Mouse (Mus musculus): Measurements from ENCODE around the gene Apmap. TPM values are rescaled to one million over a fixed set of nuclear protein-coding genes. Genes with fewer than 3 reads are reported as not detected.

Gene Apmap
- 26.6 TPM for total RNA-seq (2023)

DNA sequence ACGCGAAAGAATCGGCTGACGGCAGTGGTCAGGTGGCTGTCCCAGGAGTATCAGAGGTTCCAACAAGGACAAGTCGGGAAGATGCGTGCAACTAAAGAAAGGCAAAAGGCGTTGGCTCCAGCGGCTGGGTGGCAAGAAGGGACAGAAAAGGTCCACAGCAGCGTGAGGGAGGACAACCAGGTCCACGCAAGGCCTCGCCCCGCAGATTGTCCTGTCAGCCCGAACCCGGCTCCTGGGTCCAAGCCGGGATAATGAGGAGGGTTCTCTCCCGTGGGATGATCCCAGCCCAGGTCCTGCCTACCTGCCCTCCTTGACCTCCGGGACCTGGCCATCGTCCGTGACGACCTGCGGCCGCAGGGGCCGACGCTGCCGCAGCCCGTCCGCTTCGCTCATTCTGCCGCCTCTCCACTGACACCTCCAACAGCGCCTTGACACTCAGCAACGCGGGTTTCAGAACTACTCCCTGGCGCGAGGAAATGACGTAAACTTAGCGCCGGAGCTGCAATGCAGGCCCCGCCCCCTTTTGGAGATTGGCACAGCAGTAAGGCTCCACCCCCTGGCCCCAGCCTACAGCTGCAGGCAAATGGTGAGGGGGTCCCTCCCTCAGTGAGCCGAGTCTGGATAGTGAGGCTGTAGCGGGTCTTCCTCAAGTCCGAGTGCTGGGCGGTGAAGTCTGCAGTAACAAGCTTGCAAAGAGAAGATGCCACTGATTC, at the start of gene Apmap:
Gene Apmap (minus strand): TSS at position 481 of the 713 bp plus-strand sequence.

GRCm38 (mm10) chr2:150569847-150570590, 38.3 kb downstream of the Apmap start, which contains the start of gene Cst7:
Gene Cst7 (plus strand): TSS chr2:150570415.

Other genes with a start within 250 kb of the Apmap start
- 9.8 TPM for gene 3300002I08Rik, start 245.8 kb downstream of the Apmap start, total RNA-seq (2023)
- 3.6 TPM for gene Zfp442, start 157.1 kb downstream of the Apmap start, total RNA-seq (2023)
- 0.77 TPM for gene Zfp345, start 123.5 kb downstream of the Apmap start, total RNA-seq (2023)
- 10.0 TPM for gene Cst7, start 38.2 kb downstream of the Apmap start, total RNA-seq (2023)
- 40.6 TPM for gene Acss1, start 59.9 kb upstream of the Apmap start, total RNA-seq (2023)
- gene Vsx1, start 80.8 kb upstream of the Apmap start, total RNA-seq (2023): not detected
- gene Entpd6, start 140.5 kb upstream of the Apmap start, total RNA-seq (2023): 34.8 TPM
- 66.3 TPM for gene Pygb, start 178.2 kb upstream of the Apmap start, total RNA-seq (2023)

Measured in CD4-positive naive resting alpha-beta T cell, adult 57 days (primary cell).